Mouse (Mus musculus): ENCODE data around the gene Krt87. TPM values are rescaled to one million over a fixed set of nuclear protein-coding genes. Genes with fewer than 3 reads are reported as not detected.

Gene Krt87
- polyA plus RNA-seq, 1 experiment, result 0.03 TPM

GRCm38 (mm10) chr15:101418950-101419349 lies 19.7 kb downstream of the Krt87 start:
- no peak for DNase-seq (ENCODE audit: low spot score)

GRCm38 (mm10) chr15:101414807-101415565 lies 23.6 kb downstream of the Krt87 start:
- DNase-seq (ENCODE audit: low spot score), result peak; percentile 34

- DNase-seq (ENCODE audit: low spot score), result no peak
These were observed 24.5 kb downstream of the Krt87 start for GRCm38 (mm10) chr15:101413916-101414635.

GRCm38 (mm10) chr15:101412188-101412587 lies 26.4 kb downstream of the Krt87 start:
- peak; percentile 84 for DNase-seq (ENCODE audit: low spot score)

GRCm38 (mm10) chr15:101410775-101411174 lies 27.8 kb downstream of the Krt87 start, which contains the start of gene Krt7:
Krt7 (plus strand) TSS chr15:101411043.
- DNase-seq (ENCODE audit: low spot score), result no peak

- DNase-seq (ENCODE audit: low spot score), result no peak
These were observed 40.3 kb downstream of the Krt87 start for GRCm38 (mm10) chr15:101398269-101398668.

- DNase-seq (ENCODE audit: low spot score), result no peak
These were observed 40.9 kb downstream of the Krt87 start for GRCm38 (mm10) chr15:101397683-101398082.

- no peak for DNase-seq (ENCODE audit: low spot score)
These were observed 41.7 kb downstream of the Krt87 start for GRCm38 (mm10) chr15:101396921-101397320.

GRCm38 (mm10) chr15:101396466-101396865 lies 42.1 kb downstream of the Krt87 start:
- no peak for DNase-seq (ENCODE audit: low spot score)

- DNase-seq (ENCODE audit: low spot score), result no peak
These were observed 43.7 kb downstream of the Krt87 start for GRCm38 (mm10) chr15:101394908-101395307.

GRCm38 (mm10) chr15:101392251-101392650 lies 46.4 kb downstream of the Krt87 start:
- DNase-seq (ENCODE audit: low spot score), result no peak

GRCm38 (mm10) chr15:101390203-101390602 lies 48.4 kb downstream of the Krt87 start:
- DNase-seq (ENCODE audit: low spot score), result no peak

- peak; percentile 41 for DNase-seq (ENCODE audit: low spot score)
These were observed 50.5 kb downstream of the Krt87 start for GRCm38 (mm10) chr15:101388034-101388541.

- no peak for DNase-seq (ENCODE audit: low spot score)
These were observed 51.4 kb downstream of the Krt87 start for GRCm38 (mm10) chr15:101387176-101387575.

GRCm38 (mm10) chr15:101385064-101385463 lies 53.5 kb downstream of the Krt87 start:
- DNase-seq (ENCODE audit: low spot score), result no peak

GRCm38 (mm10) chr15:101384610-101385009 lies 54.0 kb downstream of the Krt87 start:
- DNase-seq (ENCODE audit: low spot score), result no peak

- DNase-seq (ENCODE audit: low spot score), result no peak
These were observed 55.8 kb downstream of the Krt87 start for GRCm38 (mm10) chr15:101382811-101383210.

GRCm38 (mm10) chr15:101381758-101382157 lies 56.8 kb downstream of the Krt87 start:
- DNase-seq (ENCODE audit: low spot score), result no peak

Other genes starting within 250 kb of the Krt87 start
- gene Grasp, start 214.6 kb downstream of the Krt87 start, polyA plus RNA-seq (2012; rRNA removed), result 8.7 and 9.7 TPM in 2 replicates
- gene Nr4a1, start 184.5 kb downstream of the Krt87 start, polyA plus RNA-seq (2012; rRNA removed), result 11.7 and 12.4 TPM in 2 replicates
- gene Atg101, start 154.5 kb downstream of the Krt87 start, polyA plus RNA-seq (2012; rRNA removed), result 40.5 and 54.0 TPM in 2 replicates
- 2.2 and 3.5 TPM in 2 replicates for gene 6030408B16Rik, start 145.6 kb downstream of the Krt87 start, polyA plus RNA-seq (2012; rRNA removed)
- gene Krt80, start 68.6 kb downstream of the Krt87 start, polyA plus RNA-seq (2012; rRNA removed), result 4.8 and 6.2 TPM in 2 replicates
- gene Krt7, start 27.8 kb downstream of the Krt87 start, polyA plus RNA-seq (2012; rRNA removed), result 711 and 749 TPM in 2 replicates
- 0.13 and 0.39 TPM in 2 replicates for gene Krt88, start 8.9 kb upstream of the Krt87 start, polyA plus RNA-seq (2012; rRNA removed)
- not detected in 2 replicates for gene Krt81, start 24.9 kb upstream of the Krt87 start, polyA plus RNA-seq (2012; rRNA removed)
- gene Krt86, start 34.7 kb upstream of the Krt87 start, polyA plus RNA-seq (2012; rRNA removed), result not detected in 2 replicates
- gene Krt83, start 52.7 kb upstream of the Krt87 start, polyA plus RNA-seq (2012; rRNA removed), result 0.09 TPM in 1 of 2 replicates, not detected in the other
- gene Gm49425, start 78.5 kb upstream of the Krt87 start, polyA plus RNA-seq (2012; rRNA removed), result not detected in 2 replicates
- not detected in 2 replicates for gene Krt84, start 94.0 kb upstream of the Krt87 start, polyA plus RNA-seq (2012; rRNA removed)
- not detected in 2 replicates for gene Krt82, start 111.9 kb upstream of the Krt87 start, polyA plus RNA-seq (2012; rRNA removed)
- not detected in 2 replicates for gene Krt90, start 124.1 kb upstream of the Krt87 start, polyA plus RNA-seq (2012; rRNA removed)
- not detected in 2 replicates for gene Krt75, start 135.1 kb upstream of the Krt87 start, polyA plus RNA-seq (2012; rRNA removed)
- not detected in 2 replicates for gene Gm5414, start 189.4 kb upstream of the Krt87 start, polyA plus RNA-seq (2012; rRNA removed)
- gene Gm5478, start 208.6 kb upstream of the Krt87 start, polyA plus RNA-seq (2012; rRNA removed), result not detected in 2 replicates
- gene Krt6b, start 241.5 kb upstream of the Krt87 start, polyA plus RNA-seq (2012; rRNA removed), result not detected in 2 replicates